Mouse (Mus musculus): ENCODE data around the gene St3gal4. TPM values are rescaled to one million over a fixed set of nuclear protein-coding genes. Genes with fewer than 3 reads are reported as not detected.
"Not testable (repeated sequence)": the region's sequence is repeated elsewhere in the genome, so short reads cannot be mapped to it uniquely, and the experiment has no call there.

The St3gal4 gene
- 10 to 100 TPM in 22 of 26 experiments, 1 to 10 TPM in 4; 3.8 to 56.8 (median 20.0) TPM for total RNA-seq (2018; cell fraction: chromatin; rRNA removed)
- total RNA-seq (2018; cell fraction: cytosol; rRNA removed), result 10 to 100 TPM; 11.2 to 20.6 (median 15.4) TPM
- 10 to 100 TPM in 21 of 26 experiments, 1 to 10 TPM in 5; 6.4 to 36.2 (median 15.8) TPM for total RNA-seq (2018; cell fraction: nucleus; rRNA removed)
- 15.5 to 19.7 TPM (median 16.0 TPM) in 3 replicates for polyA plus RNA-seq (2018)

DNA sequence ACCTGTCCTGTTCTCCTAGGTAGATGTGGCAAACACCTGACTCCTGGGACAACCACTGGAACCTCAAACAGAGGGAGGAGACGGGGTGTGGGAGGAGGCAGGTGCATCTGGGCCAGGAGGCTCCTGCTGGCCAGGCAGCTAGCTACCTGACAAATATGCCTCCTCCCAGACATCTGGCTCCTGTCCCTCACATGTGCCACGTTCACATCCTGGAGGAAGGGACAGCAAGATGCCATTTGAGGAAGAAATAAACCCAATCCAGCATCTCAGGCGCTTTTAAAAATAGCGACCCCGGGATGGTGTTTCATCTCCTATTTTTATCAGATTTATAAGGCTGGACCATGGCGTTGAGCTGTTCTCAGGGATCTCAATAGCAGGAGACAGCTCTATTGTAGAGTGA, at the start of gene St3gal4:
TSS of gene St3gal4 (minus strand) at position 101 of the 400 bp plus-strand sequence.
- Histone ChIP-seq H3K27ac (peak within 1 kb of the TSS; percentile 82), H3K79me2 (ENCODE audit: inconsistent target) (peaks cover 13% of the 10 kb centered on the region; the same call in 1 of the 2 replicates), H3K36me3 (ENCODE audit: inconsistent target) (no peaks in the 10 kb centered on the region), H3K4me3 (ENCODE audit: inconsistent target) (no peak within 1 kb of the TSS)
- WGBS (ENCODE audit: missing documents), result 80% methylated on average over 6 of the region's 6 CpGs

DNA sequence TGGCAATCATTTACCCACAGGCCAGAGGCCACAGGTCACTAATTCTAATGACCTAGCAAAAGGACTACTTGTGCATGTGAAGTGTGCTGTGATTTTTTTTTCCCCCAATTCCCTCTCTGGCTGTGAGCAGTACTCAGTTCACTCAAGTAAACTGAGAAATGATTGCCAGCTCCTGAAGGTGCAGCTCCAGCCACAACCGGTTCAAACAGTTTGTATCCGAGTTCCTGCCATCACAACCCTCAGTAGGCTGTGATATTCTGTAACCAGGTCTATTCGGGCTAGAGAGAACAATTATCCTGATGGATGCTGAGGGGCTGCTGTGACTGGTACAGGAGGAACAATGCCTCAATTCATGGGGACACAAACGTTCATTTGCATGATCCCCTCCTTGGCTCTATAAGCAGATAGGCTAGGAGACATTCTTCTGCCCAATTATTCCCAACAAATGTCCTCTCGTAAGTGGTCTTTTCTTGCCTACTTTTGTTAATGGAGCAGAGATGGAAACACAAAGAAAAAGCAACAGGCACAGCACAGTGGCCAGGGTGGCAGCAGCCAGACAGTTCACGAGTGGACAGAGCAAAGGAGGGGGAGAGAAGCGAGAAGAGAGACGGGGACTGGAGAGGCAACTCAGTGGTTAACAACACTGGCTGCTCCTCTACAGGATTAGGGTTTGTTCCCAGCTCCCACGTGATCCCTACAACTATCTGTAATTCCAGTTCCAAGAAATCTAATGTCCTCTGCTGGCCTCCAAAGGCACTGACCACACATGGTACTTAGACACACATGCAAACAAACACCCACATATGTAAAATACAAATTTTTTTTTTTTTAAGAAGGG, 47.9 kb upstream of the St3gal4 start:
- WGBS (ENCODE audit: missing documents), result 87% methylated on average over 9 of the region's 9 CpGs
- H3K4me3 ChIP-seq (ENCODE audit: inconsistent target), result no peak overlapping the region
- no peaks in the 10 kb centered on the region for H3K79me2 ChIP-seq (ENCODE audit: inconsistent target)
- no peak overlapping the region for H3K27ac ChIP-seq
- peaks cover 9% of the 10 kb centered on the region; the same call in 1 of the 2 replicates for H3K36me3 ChIP-seq (ENCODE audit: inconsistent target)

DNA sequence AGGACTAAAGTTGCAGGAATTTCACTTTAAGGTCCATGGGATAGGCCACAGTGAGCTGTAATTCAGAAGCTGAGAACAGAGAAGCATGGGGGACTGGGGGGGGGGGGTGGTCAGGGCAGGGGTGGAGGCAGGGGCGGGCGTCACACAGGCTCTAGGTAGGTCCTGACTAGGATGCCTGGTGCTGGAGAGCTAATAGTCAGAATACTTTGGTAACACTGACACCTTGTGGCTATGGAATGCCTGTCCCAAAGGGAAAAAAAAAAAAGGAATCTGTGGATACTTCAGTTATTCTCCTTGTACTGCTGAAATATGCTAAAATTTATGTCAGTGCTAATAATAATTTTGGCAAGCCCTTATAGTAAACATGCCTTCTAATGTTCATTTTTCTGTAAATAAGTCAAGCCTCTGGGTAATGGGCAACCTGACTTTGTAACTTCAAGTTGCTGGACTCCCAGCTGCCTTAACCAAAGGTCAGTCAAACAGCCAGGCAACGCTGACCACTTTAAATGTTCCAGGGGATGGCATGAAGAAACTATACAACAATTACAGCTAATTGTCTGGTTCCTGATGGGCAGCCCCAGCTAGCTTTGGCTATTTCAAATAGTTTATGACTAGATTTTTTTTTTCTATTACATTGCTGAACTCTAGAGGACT, 47.2 kb upstream of the St3gal4 start:
- H3K4me3 ChIP-seq (ENCODE audit: inconsistent target), result no peak overlapping the region
- H3K79me2 ChIP-seq (ENCODE audit: inconsistent target), result no peaks in the 10 kb centered on the region
- peaks cover 9% of the 10 kb centered on the region; the same call in 1 of the 2 replicates for H3K36me3 ChIP-seq (ENCODE audit: inconsistent target)
- 84% methylated on average over 3 of the region's 3 CpGs for WGBS (ENCODE audit: missing documents)
- H3K27ac ChIP-seq, result no peak overlapping the region

- Histone ChIP-seq H3K36me3 (ENCODE audit: inconsistent target) (no peaks in the 10 kb centered on the region; the same call in 1 of the 2 replicates), H3K79me2 (ENCODE audit: inconsistent target) (no peaks in the 10 kb centered on the region), H3K27ac (no peak overlapping the region), H3K4me3 (ENCODE audit: inconsistent target) (no peak overlapping the region)
- 81% methylated on average over 5 of the region's 5 CpGs for WGBS (ENCODE audit: missing documents)
Observed at GRCm38 (mm10) chr9:35164142-35164874, 45.2 kb upstream of the St3gal4 start.

DNA sequence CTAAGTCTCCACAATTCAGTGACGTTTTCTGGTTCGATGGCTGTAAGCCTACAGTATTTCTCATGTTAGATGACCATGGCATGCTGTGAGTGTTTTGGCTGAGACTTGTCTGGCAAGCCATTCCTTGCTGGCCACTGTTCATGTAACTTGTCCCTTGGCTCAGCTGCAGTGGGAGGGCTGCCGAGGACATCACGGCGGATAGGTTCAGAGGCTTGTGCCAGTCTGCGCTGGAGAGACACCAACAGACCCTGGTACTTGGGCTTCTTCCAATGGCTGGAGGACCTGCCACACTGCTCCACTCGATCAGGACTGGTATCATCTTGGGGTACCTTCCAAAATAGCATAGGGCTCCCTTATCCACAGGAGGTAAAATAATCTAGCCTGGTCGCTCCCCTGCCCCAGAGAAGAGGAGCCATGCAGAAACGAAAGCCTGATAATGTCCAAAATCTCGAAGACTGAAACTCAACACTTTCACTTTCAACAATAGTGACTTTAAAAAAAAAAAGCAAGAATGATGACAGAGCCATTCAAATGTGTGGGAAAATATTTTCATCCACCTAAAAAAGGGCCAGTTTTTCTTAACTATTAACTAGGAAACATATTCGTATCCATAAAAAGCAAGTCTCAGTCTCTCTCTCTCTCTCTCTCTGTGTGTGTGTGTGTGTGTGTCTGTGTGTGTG, 44.1 kb upstream of the St3gal4 start:
- Histone ChIP-seq H3K36me3 (ENCODE audit: inconsistent target) (no peaks in the 10 kb centered on the region), H3K27ac (no peak overlapping the region), H3K79me2 (ENCODE audit: inconsistent target) (no peaks in the 10 kb centered on the region), H3K4me3 (ENCODE audit: inconsistent target) (no peak overlapping the region)
- WGBS (ENCODE audit: missing documents), result 64% methylated on average over 11 of the region's 11 CpGs

- Histone ChIP-seq H3K4me3 (ENCODE audit: inconsistent target) (no peak overlapping the region), H3K79me2 (ENCODE audit: inconsistent target) (no peaks in the 10 kb centered on the region), H3K27ac (no peak overlapping the region), H3K36me3 (ENCODE audit: inconsistent target) (no peaks in the 10 kb centered on the region)
- WGBS (ENCODE audit: missing documents), result 95% methylated on average over 7 of the region's 7 CpGs
Observed at GRCm38 (mm10) chr9:35161721-35162120, 42.7 kb upstream of the St3gal4 start.

GRCm38 (mm10) chr9:35160662-35161061, 41.6 kb upstream of the St3gal4 start:
- Histone ChIP-seq H3K79me2 (ENCODE audit: inconsistent target) (no peaks in the 10 kb centered on the region), H3K27ac (no peak overlapping the region), H3K36me3 (ENCODE audit: inconsistent target) (no peaks in the 10 kb centered on the region), H3K4me3 (ENCODE audit: inconsistent target) (no peak overlapping the region)
- 95% methylated on average over 2 of the region's 2 CpGs for WGBS (ENCODE audit: missing documents)

DNA sequence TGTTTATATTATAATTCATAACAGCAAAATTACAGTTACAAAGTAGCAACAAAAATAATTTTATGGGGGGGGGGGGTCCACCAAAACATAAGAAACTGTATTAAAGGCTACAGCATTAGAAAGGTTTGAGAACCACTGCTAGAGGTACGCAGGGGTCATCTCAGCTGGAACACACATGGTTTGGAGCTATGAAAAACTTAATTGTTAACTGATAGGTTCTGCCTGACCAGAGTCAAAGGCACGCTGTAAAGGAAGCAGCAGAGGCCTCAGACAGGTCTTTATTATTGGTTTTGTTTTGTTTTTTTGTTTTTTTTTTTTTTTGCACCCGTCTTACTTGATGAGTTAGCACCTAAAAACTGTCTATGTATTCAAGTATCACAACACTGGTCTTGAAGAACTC, 39.4 kb upstream of the St3gal4 start:
- Histone ChIP-seq H3K79me2 (ENCODE audit: inconsistent target) (no peaks in the 10 kb centered on the region), H3K4me3 (ENCODE audit: inconsistent target) (no peak overlapping the region), H3K36me3 (ENCODE audit: inconsistent target) (no peaks in the 10 kb centered on the region), H3K27ac (no peak overlapping the region)
- WGBS (ENCODE audit: missing documents), result 91% methylated on average over 2 of the region's 3 CpGs

GRCm38 (mm10) chr9:35156862-35157261, 37.8 kb upstream of the St3gal4 start:
- Histone ChIP-seq H3K27ac (no peak overlapping the region), H3K36me3 (ENCODE audit: inconsistent target) (no peaks in the 10 kb centered on the region), H3K4me3 (ENCODE audit: inconsistent target) (no peak overlapping the region), H3K79me2 (ENCODE audit: inconsistent target) (no peaks in the 10 kb centered on the region)
- WGBS (ENCODE audit: missing documents), result 94% methylated on average over 4 of the region's 4 CpGs

DNA sequence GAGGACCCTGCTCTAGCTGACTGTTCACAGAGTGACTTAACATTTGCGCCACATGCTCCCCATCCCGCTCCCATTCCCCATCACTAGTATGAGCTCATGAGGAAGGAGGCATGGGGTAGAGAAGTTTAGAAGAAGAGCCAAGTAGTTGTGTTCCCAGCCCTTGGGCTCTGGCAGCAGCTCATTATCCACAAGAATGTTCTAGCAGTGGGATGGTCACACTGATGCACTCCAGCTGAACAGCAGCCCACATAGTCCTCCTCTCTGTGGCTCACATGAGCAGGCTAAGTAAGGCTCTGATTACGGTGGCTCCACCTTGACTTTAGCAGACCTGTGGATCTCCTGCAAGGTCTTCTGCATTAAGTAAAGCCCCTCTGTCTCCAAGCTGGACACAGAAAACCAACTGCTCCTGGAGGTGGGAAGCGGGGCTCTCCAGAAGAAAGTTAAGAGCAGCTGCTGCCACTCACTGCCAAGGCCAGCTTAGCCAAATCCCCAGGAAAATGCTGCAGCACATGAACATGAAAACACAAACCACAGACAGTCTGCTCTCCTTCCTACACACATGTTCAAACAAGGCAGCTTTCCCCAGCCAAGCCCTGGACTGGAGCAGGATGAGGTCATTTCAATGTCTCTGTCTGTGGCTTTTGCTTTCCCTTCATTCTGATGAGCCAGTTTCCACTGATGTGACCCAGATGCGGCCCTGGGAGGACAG, 37.1 kb upstream of the St3gal4 start:
- Histone ChIP-seq H3K27ac (no peak overlapping the region), H3K4me3 (ENCODE audit: inconsistent target) (no peak overlapping the region), H3K36me3 (ENCODE audit: inconsistent target) (no peaks in the 10 kb centered on the region), H3K79me2 (ENCODE audit: inconsistent target) (no peaks in the 10 kb centered on the region)
- 95% methylated on average over 5 of the region's 5 CpGs for WGBS (ENCODE audit: missing documents)

DNA sequence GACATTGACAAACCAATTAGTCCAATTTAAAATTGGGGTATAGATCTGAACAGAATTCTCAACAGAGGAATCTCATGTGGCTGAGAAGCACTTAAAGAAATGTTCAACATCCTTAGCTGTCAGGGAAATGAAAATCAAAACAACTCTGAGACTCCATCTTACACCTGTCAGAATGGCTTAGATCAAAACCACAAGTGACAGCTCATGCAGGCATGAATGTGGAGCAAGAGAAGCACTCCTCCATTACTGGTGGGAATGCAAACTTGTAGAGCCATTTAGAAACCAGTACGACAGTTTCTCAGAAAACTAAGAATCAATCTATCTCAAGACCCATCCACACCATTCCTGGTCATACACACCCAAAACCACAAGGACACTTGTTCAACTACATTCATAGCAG, 33.9 kb upstream of the St3gal4 start:
- Histone ChIP-seq H3K36me3 (ENCODE audit: inconsistent target) (no peaks in the 10 kb centered on the region), H3K4me3 (ENCODE audit: inconsistent target) (no peak overlapping the region), H3K79me2 (ENCODE audit: inconsistent target) (no peaks in the 10 kb centered on the region), H3K27ac (no peak overlapping the region)
- WGBS (ENCODE audit: missing documents), result 100% methylated on average over 1 of the region's 1 CpGs

DNA sequence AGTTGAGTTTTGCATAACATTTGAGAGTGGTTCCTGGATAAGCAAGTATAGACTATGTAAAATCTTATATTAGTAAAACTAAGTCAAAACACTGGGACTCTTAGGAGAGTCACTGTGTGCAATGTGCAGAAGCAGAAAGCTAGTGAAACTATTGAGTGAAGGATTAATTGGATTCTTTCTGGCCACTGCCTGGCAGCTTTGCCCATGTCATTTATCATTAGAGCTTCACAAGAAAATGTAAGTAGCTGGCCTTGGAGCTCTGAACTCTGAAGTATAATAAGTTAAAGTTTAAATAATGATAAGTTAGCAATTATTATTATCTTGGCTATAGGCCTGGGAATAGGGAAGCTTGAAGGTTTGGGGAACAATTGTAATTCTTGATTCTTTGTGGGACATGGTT, 29.8 kb upstream of the St3gal4 start:
- not testable (repeated sequence) for H3K36me3 ChIP-seq (ENCODE audit: inconsistent target); H3K27ac ChIP-seq; H3K79me2 ChIP-seq (ENCODE audit: inconsistent target); H3K4me3 ChIP-seq (ENCODE audit: inconsistent target)

GRCm38 (mm10) chr9:35147261-35147660, 28.2 kb upstream of the St3gal4 start:
- not testable (repeated sequence) for H3K79me2 ChIP-seq (ENCODE audit: inconsistent target); H3K27ac ChIP-seq; H3K36me3 ChIP-seq (ENCODE audit: inconsistent target); H3K4me3 ChIP-seq (ENCODE audit: inconsistent target)
- 93% methylated on average over 14 of the region's 14 CpGs for WGBS (ENCODE audit: missing documents)

DNA sequence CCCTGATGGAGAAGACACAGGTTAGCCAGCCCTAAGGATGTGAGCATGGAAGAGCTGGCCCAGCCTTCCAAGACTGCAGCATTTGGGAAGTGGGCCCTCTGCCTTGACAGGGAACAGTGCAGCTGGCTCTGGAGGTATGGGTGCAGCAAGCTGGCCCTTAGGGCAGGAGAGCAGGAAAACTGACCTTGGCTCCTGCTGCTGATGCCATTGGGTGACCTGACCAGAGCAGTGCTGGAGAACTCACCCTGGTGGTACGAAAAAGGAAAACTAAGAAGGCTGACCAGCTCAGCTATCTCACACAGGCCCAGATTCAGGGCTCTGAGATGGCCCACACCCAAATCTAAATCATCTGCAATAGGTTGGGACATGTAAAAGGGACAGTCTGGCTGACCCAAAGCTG, 26.8 kb upstream of the St3gal4 start:
- 91% methylated on average over 1 of the region's 1 CpGs for WGBS (ENCODE audit: missing documents)
- Histone ChIP-seq H3K79me2 (ENCODE audit: inconsistent target) (no peaks in the 10 kb centered on the region), H3K36me3 (ENCODE audit: inconsistent target) (no peaks in the 10 kb centered on the region), H3K27ac (no peak overlapping the region), H3K4me3 (ENCODE audit: inconsistent target) (no peak overlapping the region)

Data from macrophage (primary cell).